In the genomic region with DNA sequence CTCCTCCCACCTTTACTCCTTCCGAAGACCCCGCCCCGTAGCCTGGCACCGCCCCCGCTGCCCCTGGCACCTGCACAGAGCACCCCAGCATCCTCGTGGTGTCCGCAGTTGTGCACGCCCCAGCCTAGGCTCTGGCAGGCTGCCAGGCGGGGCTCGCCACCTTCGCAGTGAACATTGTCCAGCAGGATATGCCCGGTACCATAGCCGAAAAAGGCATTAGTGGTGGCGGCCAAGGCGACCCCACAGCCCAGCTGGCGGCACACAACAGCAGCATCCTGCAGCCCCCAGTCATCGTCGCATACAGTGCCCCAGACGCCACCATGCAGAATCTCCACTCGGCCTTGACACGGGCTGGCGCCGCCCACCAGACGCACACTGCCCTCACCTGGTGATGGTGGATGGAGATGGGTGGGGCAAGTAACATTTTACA, we compare ENCODE assay signal across 9 mouse cellular contexts. TPM values are rescaled to one million over a fixed set of nuclear protein-coding genes. Genes with fewer than 3 reads are reported as not detected.
DNase-seq lines count a peak whose midpoint lies in the region; ATAC-seq lines count a peak whose summit lies in the region.
"Had no signal": no experiment of that assay in that cellular context is flagged by ENCODE, and none has a peak within 500 bp of the region (broad histone marks: within the 10 kb centered on the region; RNA-seq: fewer than 3 reads in every experiment).

No protein-coding gene starts in this region.

- 7% methylated on average over 24 of the region's 24 CpGs for WGBS in hindbrain, embryonic 14.5 days
- 11% methylated on average over 24 of the region's 24 CpGs for WGBS in neural tube, embryonic 13.5 days

- H3K4me1 ChIP-seq in megakaryocyte, embryonic 14.5 days, result peaks cover 42% of the 10 kb centered on the region
- H3K4me1 ChIP-seq in hindbrain, embryonic 14.5 days (replicated peaks; ENCODE audit: control insufficient read depth, insufficient read depth, low read length), result peaks cover 10% of the 10 kb centered on the region
- peaks cover 20% of the 10 kb centered on the region for H3K4me1 ChIP-seq in neural tube, embryonic 13.5 days (replicated peaks)

- 0 out of 2 replicates have a peak overlapping the region, but pooled peaks have one; percentile 10 for H3K9ac ChIP-seq in hindbrain, embryonic 14.5 days
- H3K9ac ChIP-seq in neural tube, embryonic 13.5 days, result no peak overlapping the region

- H3K27me3 ChIP-seq in megakaryocyte, embryonic 14.5 days (replicated peaks), result peaks cover 7% of the 10 kb centered on the region
- peaks cover 5% of the 10 kb centered on the region; the same call in 1 of the 2 replicates for H3K27me3 ChIP-seq in hindbrain, embryonic 14.5 days (ENCODE audit: control insufficient read depth, insufficient read depth, low read length)
- H3K27me3 ChIP-seq in neural tube, embryonic 13.5 days, result peaks cover 4% of the 10 kb centered on the region; the same call in 1 of the 2 replicates

- H3K9me3 ChIP-seq in megakaryocyte, embryonic 14.5 days, result no peaks in the 10 kb centered on the region
- H3K9me3 ChIP-seq in hindbrain, embryonic 14.5 days (ENCODE audit: control insufficient read depth, low read length), result no peaks in the 10 kb centered on the region
- H3K9me3 ChIP-seq in neural tube, embryonic 13.5 days, result no peaks in the 10 kb centered on the region; the same call in 1 of the 2 replicates

- H3K4me2 ChIP-seq in hindbrain, embryonic 14.5 days (replicated peaks), result peak overlapping the region; percentile 42
- peak overlapping the region; percentile 37 for H3K4me2 ChIP-seq in neural tube, embryonic 13.5 days

- no peak overlapping the region for H3K27ac ChIP-seq in hindbrain, embryonic 14.5 days
- H3K27ac ChIP-seq in neural tube, embryonic 13.5 days (replicated peaks), result no peak overlapping the region

- DNase-seq in cerebellum, postnatal 25 days, result peak; percentile 62 to 70
- no peak for DNase-seq in hindbrain, embryonic 14.5 days (ENCODE audit: low spot score)
- peak; percentile 28 for DNase-seq in liver
- no peak for DNase-seq in layer of hippocampus, adult 9-10 months (ENCODE audit: low spot score)
- no peak for DNase-seq in frontal cortex, adult 2 months (ENCODE audit: extremely low spot score in 1 of 2, low spot score in 1 of 2)

- H3K36me3 ChIP-seq in megakaryocyte, embryonic 14.5 days (replicated peaks; ENCODE audit: low read length), result peaks cover 10% of the 10 kb centered on the region
- no peaks in the 10 kb centered on the region for H3K36me3 ChIP-seq in hindbrain, embryonic 14.5 days (replicated peaks; ENCODE audit: control insufficient read depth, insufficient read depth)
- no peaks in the 10 kb centered on the region for H3K36me3 ChIP-seq in neural tube, embryonic 13.5 days

- peak overlapping the region; percentile 21 for H3K4me3 ChIP-seq in megakaryocyte, embryonic 14.5 days (replicated peaks)
- no peak overlapping the region for H3K4me3 ChIP-seq in hindbrain, embryonic 14.5 days (replicated peaks; ENCODE audit: low read length)
- peak overlapping the region; percentile 2; the same call in 1 of the 2 replicates for H3K4me3 ChIP-seq in neural tube, embryonic 13.5 days

- ATAC-seq in megakaryocyte, adult 5-6 weeks (ENCODE audit: poor library complexity, severe bottlenecking), result no peak
- ATAC-seq in hindbrain, embryonic 14.5 days (ENCODE audit: low FRiP score), result no peak
- no peak for ATAC-seq in neural tube, embryonic 13.5 days (ENCODE audit: low read depth)

RNA-seq across cellular contexts. Expression of gene Ssc4d, which starts 8.8 kb away (rescaled TPM):
- polyA plus RNA-seq in megakaryocyte, embryonic 14.5 days (2012; ENCODE audit: insufficient read depth, low replicate concordance), result 5.0 and 13.7 TPM in 2 replicates
- total RNA-seq in megakaryocyte, adult 5-6 weeks (2015), result 17.1 and 19.9 TPM in 2 replicates
- 6.0 and 7.4 TPM in 2 replicates for total RNA-seq in megakaryocyte, adult 5-6 weeks (2017)
- polyA plus RNA-seq in hindbrain, embryonic 14.5 days (2014; fragmentation: Nextera tagmentation; extraction: Ambion mirVana), result 1.5 TPM in 2 replicates
- 0.79 and 1.9 TPM in 2 replicates for polyA plus RNA-seq in neural tube, embryonic 13.5 days (2015; fragmentation: Nextera tagmentation; extraction: Ambion mirVana)
- polyA plus RNA-seq in frontal cortex, adult 2 months (2012; rRNA removed), result 2.6 and 2.9 TPM in 2 replicates

RNA-seq across cellular contexts. Expression of gene Zp3, which starts 14.4 kb away (rescaled TPM):
- not detected in 2 replicates for polyA plus RNA-seq in megakaryocyte, embryonic 14.5 days (2012; ENCODE audit: insufficient read depth, low replicate concordance)
- total RNA-seq in megakaryocyte, adult 5-6 weeks (2015), result 0.20 TPM in 1 of 2 replicates, not detected in the other
- total RNA-seq in megakaryocyte, adult 5-6 weeks (2017), result not detected in 2 replicates
- not detected in 2 replicates for polyA plus RNA-seq in hindbrain, embryonic 14.5 days (2014; fragmentation: Nextera tagmentation; extraction: Ambion mirVana)
- polyA plus RNA-seq in neural tube, embryonic 13.5 days (2015; fragmentation: Nextera tagmentation; extraction: Ambion mirVana), result 0.14 TPM in 1 of 2 replicates, not detected in the other
- 0.06 TPM in 1 of 2 replicates, not detected in the other for polyA plus RNA-seq in frontal cortex, adult 2 months (2012; rRNA removed)
- total RNA-seq: layer of hippocampus, postnatal 10 days had no signal

RNA-seq across cellular contexts. Expression of gene Dtx2, which starts 29.1 kb away (rescaled TPM):
- polyA plus RNA-seq in megakaryocyte, embryonic 14.5 days (2012; ENCODE audit: insufficient read depth, low replicate concordance), result 23.7 and 30.1 TPM in 2 replicates
- total RNA-seq in megakaryocyte, adult 5-6 weeks (2015), result 26.3 and 30.3 TPM in 2 replicates
- total RNA-seq in megakaryocyte, adult 5-6 weeks (2017), result 10.9 and 12.4 TPM in 2 replicates
- polyA plus RNA-seq in hindbrain, embryonic 14.5 days (2014; fragmentation: Nextera tagmentation; extraction: Ambion mirVana), result 23.1 and 24.2 TPM in 2 replicates
- polyA plus RNA-seq in neural tube, embryonic 13.5 days (2015; fragmentation: Nextera tagmentation; extraction: Ambion mirVana), result 25.6 and 26.5 TPM in 2 replicates
- 10.5 and 10.6 TPM in 2 replicates for polyA plus RNA-seq in frontal cortex, adult 2 months (2012; rRNA removed)

RNA-seq across cellular contexts. Expression of gene Ywhag, which starts 31.1 kb away (rescaled TPM):
- polyA plus RNA-seq in megakaryocyte, embryonic 14.5 days (2012; ENCODE audit: insufficient read depth, low replicate concordance), result 121 and 148 TPM in 2 replicates
- total RNA-seq in megakaryocyte, adult 5-6 weeks (2015), result 124 and 141 TPM in 2 replicates
- 72.4 and 88.1 TPM in 2 replicates for total RNA-seq in megakaryocyte, adult 5-6 weeks (2017)
- polyA plus RNA-seq in hindbrain, embryonic 14.5 days (2014; fragmentation: Nextera tagmentation; extraction: Ambion mirVana), result 429 and 481 TPM in 2 replicates
- 665 and 740 TPM in 2 replicates for polyA plus RNA-seq in neural tube, embryonic 13.5 days (2015; fragmentation: Nextera tagmentation; extraction: Ambion mirVana)
- 528 and 551 TPM in 2 replicates for polyA plus RNA-seq in frontal cortex, adult 2 months (2012; rRNA removed)

Comparison
In these comparisons a context has a peak if more than half of its experiments do, and no peak if none do; other contexts are left out.
1. DNase-seq: peak in cerebellum, postnatal 25 days (2 of 2) and liver (single experiment); none in hindbrain, embryonic 14.5 days (single experiment), layer of hippocampus, adult 9-10 months (single experiment) and frontal cortex, adult 2 months (0 of 2).